Mouse (Mus musculus): ENCODE measurements at regions not wholly inside any gene's neighbourhood (a gene's known extent, or its start where the extent isn't known, plus 50 kb on each side); places are given as distances from the start of the nearest gene placed in this dataset.
A peak's percentile ranks its signal among the peaks of the same experiment; 100 is the strongest.

DNA sequence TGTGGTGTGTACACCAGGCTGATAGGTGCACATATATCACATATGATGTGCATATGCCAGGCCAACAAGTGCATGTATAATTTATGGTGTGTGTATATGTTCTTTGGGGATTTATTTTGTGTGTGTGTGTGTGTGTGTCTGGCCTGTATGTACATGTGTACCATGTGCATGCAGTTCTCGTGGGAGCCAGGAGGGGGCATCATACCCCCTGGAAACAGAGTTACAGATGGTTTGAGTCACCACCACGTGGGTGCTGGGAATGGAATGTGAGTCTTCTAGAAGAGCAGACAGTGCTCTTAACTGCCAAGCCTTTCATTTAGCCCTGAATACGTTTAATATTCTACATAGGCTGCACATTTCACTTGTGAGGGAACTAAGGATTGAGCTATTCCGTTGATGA, 92.0 kb upstream of the Gm26897 start:
- Histone ChIP-seq H3K27me3 (ENCODE audit: control insufficient read depth, insufficient read depth, low read length) (no peaks in the 10 kb centered on the region), H3K4me1 (ENCODE audit: control insufficient read depth, insufficient read depth, insufficient read length, low read length) (no peaks in the 10 kb centered on the region), H3K4me3 (ENCODE audit: low read depth, low read length) (no peak overlapping the region), H3K27ac (ENCODE audit: insufficient read depth, low read depth, low read length) (no peak overlapping the region), H3K36me3 (ENCODE audit: control insufficient read depth, insufficient read depth, low read length) (no peaks in the 10 kb centered on the region)
- WGBS, result 78% methylated on average over 4 of the region's 4 CpGs
- TF ChIP-seq POLR2A (IDR thresholded peaks at IDR 0.05; ENCODE audit: low read depth, low read length) (no peak), CTCF (IDR thresholded peaks at IDR 0.05; ENCODE audit: extremely low read depth, insufficient read length, insufficient replicate concordance, low read depth, low read length) (no peak)

DNA sequence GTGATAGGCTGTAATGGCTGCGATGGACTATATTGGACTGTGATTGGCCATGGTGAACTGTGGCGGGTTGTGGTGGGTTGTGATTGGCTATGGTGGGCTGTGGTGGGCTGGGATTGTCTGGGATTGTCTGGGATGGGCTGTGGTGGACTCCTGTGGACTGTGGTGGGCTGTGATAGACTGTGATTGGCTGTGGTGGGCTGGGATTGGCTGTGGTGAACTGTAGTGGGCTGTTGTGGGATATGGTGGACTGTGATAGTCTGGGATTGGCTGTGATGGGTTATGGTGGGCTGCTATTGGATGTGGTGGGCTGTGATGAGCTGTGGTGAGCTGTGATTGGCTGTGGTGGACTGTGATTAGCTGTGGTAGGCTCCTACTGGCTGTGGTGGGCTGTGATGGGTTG, 89.6 kb upstream of the Gm26897 start:
- Histone ChIP-seq H3K36me3 (ENCODE audit: control insufficient read depth, insufficient read depth, low read length) (no peaks in the 10 kb centered on the region), H3K27me3 (ENCODE audit: control insufficient read depth, insufficient read depth, low read length) (no peaks in the 10 kb centered on the region), H3K27ac (ENCODE audit: insufficient read depth, low read depth, low read length) (no peak overlapping the region), H3K4me3 (ENCODE audit: low read depth, low read length) (no peak overlapping the region), H3K4me1 (ENCODE audit: control insufficient read depth, insufficient read depth, insufficient read length, low read length) (peaks cover 2% of the 10 kb centered on the region)
- TF ChIP-seq POLR2A (IDR thresholded peaks at IDR 0.05; ENCODE audit: low read depth, low read length) (no peak), CTCF (IDR thresholded peaks at IDR 0.05; ENCODE audit: extremely low read depth, insufficient read length, insufficient replicate concordance, low read depth, low read length) (no peak)
- 85% methylated on average over 2 of the region's 2 CpGs for WGBS

DNA sequence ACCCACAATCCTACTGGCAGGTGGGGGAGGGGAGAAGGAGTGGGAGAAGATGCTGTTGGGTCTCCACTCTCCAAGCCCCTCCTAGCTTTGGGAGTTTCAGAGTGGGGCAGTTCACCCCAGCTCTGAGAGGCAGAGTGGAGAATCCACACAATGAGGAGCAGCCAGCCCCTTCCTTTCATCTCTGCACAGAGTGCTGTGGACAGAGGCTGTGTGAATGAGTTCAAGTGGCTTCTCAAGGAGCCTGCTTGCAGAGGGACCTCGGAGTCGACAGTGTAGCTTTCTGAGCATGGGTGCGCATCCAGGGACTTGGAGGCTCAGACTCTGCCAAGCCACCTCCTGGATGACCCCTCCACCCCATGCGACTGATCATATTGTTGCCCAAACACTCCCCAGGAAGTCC, 88.9 kb upstream of the Gm26897 start:
- H3K27ac ChIP-seq (ENCODE audit: insufficient read depth, low read depth, low read length), result no peak overlapping the region
- TF ChIP-seq POLR2A (IDR thresholded peaks at IDR 0.05; ENCODE audit: low read depth, low read length) (no peak), CTCF (IDR thresholded peaks at IDR 0.05; ENCODE audit: extremely low read depth, insufficient read length, insufficient replicate concordance, low read depth, low read length) (no peak)
- peaks cover 2% of the 10 kb centered on the region for H3K4me1 ChIP-seq (ENCODE audit: control insufficient read depth, insufficient read depth, insufficient read length, low read length)
- no peaks in the 10 kb centered on the region for H3K27me3 ChIP-seq (ENCODE audit: control insufficient read depth, insufficient read depth, low read length)
- no peaks in the 10 kb centered on the region for H3K36me3 ChIP-seq (ENCODE audit: control insufficient read depth, insufficient read depth, low read length)
- 66% methylated on average over 4 of the region's 4 CpGs for WGBS
- H3K4me3 ChIP-seq (ENCODE audit: low read depth, low read length), result no peak overlapping the region

DNA sequence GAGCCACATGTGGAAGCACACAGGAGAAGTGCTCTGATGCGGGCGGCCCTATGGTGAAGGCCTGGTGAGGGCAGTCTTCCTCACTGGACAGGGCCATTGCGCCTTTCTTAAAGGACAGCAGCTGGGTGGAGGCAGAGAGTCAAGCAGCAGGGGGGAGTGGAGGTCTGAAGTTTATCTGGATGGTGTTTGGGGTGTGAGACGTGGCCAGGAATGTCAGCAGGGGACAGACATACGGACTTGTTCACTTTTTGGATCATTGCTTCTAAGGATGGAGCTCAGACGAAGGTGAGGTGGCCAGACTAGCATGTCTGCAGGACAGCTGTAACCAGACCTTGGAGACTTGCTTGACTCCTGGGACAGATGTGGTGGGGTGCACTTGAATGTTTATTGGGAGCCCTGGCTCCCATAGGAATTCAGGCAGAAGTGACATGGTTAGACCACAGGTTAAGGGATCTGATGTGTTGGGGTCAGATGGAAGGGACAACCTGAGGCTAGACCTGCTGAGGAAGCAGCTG, 86.0 kb upstream of the Gm26897 start:
- 81% methylated on average over 6 of the region's 6 CpGs for WGBS
- H3K27ac ChIP-seq (ENCODE audit: insufficient read depth, low read depth, low read length), result peak overlapping the region; percentile 24; the same call in 1 of the 2 replicates
- no peak overlapping the region for H3K4me3 ChIP-seq (ENCODE audit: low read depth, low read length)
- H3K36me3 ChIP-seq (ENCODE audit: control insufficient read depth, insufficient read depth, low read length), result no peaks in the 10 kb centered on the region
- H3K4me1 ChIP-seq (ENCODE audit: control insufficient read depth, insufficient read depth, insufficient read length, low read length), result peaks cover 2% of the 10 kb centered on the region
- TF ChIP-seq CTCF (IDR thresholded peaks at IDR 0.05; ENCODE audit: extremely low read depth, insufficient read length, insufficient replicate concordance, low read depth, low read length), result no peak
- no peak for TF ChIP-seq POLR2A (IDR thresholded peaks at IDR 0.05; ENCODE audit: low read depth, low read length)
- H3K27me3 ChIP-seq (ENCODE audit: control insufficient read depth, insufficient read depth, low read length), result no peaks in the 10 kb centered on the region

DNA sequence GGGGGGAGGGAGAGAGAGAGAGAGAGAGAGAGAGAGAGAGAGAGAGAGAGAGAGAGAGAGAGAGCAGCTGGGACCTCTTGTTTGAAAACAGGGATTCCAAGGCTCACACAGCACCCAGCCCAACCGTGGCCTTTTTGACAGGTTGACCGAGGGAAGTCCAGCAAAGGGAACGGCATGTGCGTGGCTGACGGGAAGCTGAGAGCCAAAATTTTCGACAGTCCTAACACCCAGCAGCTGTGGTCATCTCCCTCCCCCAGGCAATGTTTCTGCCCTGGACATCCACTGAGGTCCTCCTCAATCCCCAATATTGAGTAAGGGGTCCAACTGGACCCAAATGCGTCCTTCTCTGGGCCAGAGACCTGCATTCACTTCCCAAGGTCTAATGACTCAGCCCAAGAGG, 85.2 kb upstream of the Gm26897 start:
- Histone ChIP-seq H3K27ac (ENCODE audit: insufficient read depth, low read depth, low read length) (peak overlapping the region; percentile 76), H3K36me3 (ENCODE audit: control insufficient read depth, insufficient read depth, low read length) (no peaks in the 10 kb centered on the region), H3K4me3 (ENCODE audit: low read depth, low read length) (no peak overlapping the region), H3K27me3 (ENCODE audit: control insufficient read depth, insufficient read depth, low read length) (no peaks in the 10 kb centered on the region), H3K4me1 (ENCODE audit: control insufficient read depth, insufficient read depth, insufficient read length, low read length) (peaks cover 2% of the 10 kb centered on the region)
- 61% methylated on average over 7 of the region's 7 CpGs for WGBS
- TF ChIP-seq POLR2A (IDR thresholded peaks at IDR 0.05; ENCODE audit: low read depth, low read length), result no peak
- TF ChIP-seq CTCF (IDR thresholded peaks at IDR 0.05; ENCODE audit: extremely low read depth, insufficient read length, insufficient replicate concordance, low read depth, low read length), result no peak

DNA sequence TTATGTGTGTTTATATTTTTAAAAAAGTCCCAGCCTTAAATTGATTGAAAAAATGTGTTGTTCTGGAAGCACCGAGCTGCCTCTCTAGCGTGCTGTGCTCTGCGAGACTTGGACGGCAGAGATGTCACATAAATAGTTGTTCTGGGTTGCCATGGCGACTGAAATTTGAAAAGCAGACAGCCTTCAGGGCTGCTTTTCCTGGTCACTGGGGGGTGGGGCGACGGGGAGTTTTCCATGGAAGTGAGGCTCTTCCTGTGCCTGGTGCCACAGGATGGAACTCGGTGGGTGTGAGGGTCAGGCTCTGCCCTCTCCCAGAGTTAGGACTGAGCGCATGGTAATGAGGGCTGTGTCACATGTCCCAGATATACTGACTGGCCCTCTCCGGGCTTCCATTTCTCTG, 84.7 kb upstream of the Gm26897 start:
- Histone ChIP-seq H3K4me1 (ENCODE audit: control insufficient read depth, insufficient read depth, insufficient read length, low read length) (peaks cover 2% of the 10 kb centered on the region), H3K27me3 (ENCODE audit: control insufficient read depth, insufficient read depth, low read length) (no peaks in the 10 kb centered on the region), H3K27ac (ENCODE audit: insufficient read depth, low read depth, low read length) (peak overlapping the region; percentile 38; the same call in 1 of the 2 replicates), H3K36me3 (ENCODE audit: control insufficient read depth, insufficient read depth, low read length) (no peaks in the 10 kb centered on the region), H3K4me3 (ENCODE audit: low read depth, low read length) (no peak overlapping the region)
- WGBS, result 49% methylated on average over 10 of the region's 10 CpGs
- TF ChIP-seq POLR2A (IDR thresholded peaks at IDR 0.05; ENCODE audit: low read depth, low read length) (no peak), CTCF (IDR thresholded peaks at IDR 0.05; ENCODE audit: extremely low read depth, insufficient read length, insufficient replicate concordance, low read depth, low read length) (no peak)

DNA sequence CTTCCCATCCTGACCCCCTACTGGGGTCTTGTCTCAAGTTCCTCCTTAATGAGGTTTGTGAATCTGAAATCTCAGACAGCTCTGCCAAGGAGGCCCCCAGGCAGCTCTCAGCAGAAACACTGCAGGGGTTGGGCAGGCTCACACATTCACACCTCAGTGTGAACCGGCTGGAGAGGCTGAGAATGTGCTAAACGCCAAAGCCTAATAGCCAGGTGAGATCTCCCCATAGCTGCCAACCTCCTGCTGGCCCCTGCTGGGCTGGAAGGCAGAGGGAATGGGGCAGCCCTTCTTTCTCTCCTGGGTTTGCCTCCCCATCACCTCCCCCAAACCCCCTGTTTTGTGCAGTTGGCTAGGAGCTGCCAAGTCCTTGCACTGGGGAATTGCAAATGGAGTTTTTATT, 81.3 kb upstream of the Gm26897 start:
- Histone ChIP-seq H3K4me1 (ENCODE audit: control insufficient read depth, insufficient read depth, insufficient read length, low read length) (peaks cover 2% of the 10 kb centered on the region), H3K4me3 (ENCODE audit: low read depth, low read length) (no peak overlapping the region), H3K27me3 (ENCODE audit: control insufficient read depth, insufficient read depth, low read length) (no peaks in the 10 kb centered on the region), H3K36me3 (ENCODE audit: control insufficient read depth, insufficient read depth, low read length) (no peaks in the 10 kb centered on the region), H3K27ac (ENCODE audit: insufficient read depth, low read depth, low read length) (no peak overlapping the region)
- no peak for TF ChIP-seq POLR2A (IDR thresholded peaks at IDR 0.05; ENCODE audit: low read depth, low read length)
- no peak for TF ChIP-seq CTCF (IDR thresholded peaks at IDR 0.05; ENCODE audit: extremely low read depth, insufficient read length, insufficient replicate concordance, low read depth, low read length)
- WGBS, result 32% methylated on average over 2 of the region's 2 CpGs

All from small intestine, adult 2 months (tissue).